Mouse (Mus musculus): ENCODE results near the gene Ptpn4. TPM values are rescaled to one million over a fixed set of nuclear protein-coding genes. Genes with fewer than 3 reads are reported as not detected.

Gene Ptpn4
- total RNA-seq, 2 experiments from 2014 or later: 20.8 to 28.5 TPM

DNA sequence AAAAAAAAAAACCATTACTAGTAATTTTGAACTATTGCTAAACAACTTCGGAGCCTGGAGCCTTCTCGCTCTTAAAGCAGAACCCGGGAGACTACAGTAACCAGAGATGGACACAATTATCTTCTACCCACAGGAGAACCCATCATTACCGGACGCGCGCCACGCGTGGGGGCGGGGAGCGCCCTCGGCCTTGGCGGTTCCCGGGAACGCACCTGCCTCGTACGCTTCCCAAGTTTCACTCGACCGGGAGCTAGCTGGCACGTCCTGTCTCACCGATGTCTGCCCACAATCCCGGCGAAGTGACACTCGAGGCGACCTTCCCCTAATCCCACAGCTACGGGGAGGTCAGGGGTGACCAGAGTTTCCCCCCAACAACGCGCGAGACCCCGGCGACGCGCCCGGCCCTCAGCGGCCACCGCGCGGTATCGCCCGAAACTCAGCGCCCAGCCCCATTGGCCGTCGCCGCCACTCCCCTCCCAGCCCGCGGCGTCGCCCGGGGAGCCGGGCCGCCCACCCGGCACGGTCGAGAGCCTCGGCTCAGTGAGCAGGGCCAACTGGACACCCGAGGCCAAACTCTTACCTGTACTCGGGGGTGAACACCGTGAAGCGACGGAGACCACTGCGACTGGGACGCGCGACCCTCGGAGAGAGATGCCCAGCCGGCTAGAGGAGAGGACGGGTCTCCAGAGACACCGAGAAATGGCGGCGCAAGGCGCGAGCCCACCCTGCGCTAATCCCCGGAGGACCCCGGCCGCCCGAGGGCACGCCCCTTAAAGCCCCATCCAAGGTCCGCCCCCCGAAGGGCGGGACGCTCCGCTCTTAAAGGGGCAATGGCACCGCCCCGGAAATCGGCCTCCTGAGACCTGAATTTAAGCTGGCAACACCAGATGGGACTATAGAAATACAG, 189.0 kb downstream of the Ptpn4 start, which contains the start of gene Epb41l5:
TSS of gene Epb41l5 (minus strand) at position 796 of the 907 bp plus-strand sequence.
- intact Hi-C loops (cut with DNase I): no loop called here
- DNase-seq: peak; percentile 71

DNA sequence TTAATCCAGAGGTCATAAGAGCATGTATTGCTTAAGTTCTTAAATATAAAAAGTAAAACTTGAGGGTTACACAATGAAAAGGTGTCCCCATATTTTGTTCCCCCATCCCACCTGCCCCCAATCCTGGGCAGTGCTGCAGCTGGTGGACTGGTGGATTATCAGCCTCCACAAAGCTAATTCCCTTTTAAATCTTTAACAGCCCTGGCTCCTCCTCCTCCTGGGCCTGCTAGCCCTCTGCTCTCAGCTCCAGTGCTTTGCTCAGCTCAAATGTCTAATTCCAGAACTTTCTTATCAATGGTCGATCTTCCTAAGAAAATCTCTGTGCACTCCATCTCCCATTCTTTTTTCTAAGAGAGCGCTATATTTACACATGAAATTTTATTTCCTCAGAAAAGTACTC, 191.1 kb downstream of the Ptpn4 start:
- intact Hi-C loops (cut with DNase I): no loop called here
- DNase-seq: no peak

DNA sequence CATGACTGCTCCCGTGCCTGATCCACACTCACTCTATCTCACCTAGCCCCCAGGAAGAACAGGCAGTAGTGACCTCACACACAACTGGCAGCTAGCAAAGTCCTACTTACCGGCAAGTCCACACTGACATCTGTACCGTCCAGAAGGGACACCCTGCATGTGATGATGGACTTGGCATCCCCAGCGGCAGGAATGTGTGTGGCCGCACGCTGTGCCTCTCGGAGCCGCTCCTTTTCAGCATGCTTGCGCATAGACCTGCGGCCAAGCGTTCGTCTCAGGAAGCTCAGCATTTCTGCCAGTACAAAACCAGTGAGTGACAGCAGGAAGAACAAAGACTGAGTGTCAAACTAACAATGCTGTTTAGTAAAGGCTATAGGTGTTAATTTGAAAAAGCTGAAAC, 195.0 kb downstream of the Ptpn4 start:
- DNase-seq: no peak
- intact Hi-C loops (cut with DNase I): no loop called here

DNA sequence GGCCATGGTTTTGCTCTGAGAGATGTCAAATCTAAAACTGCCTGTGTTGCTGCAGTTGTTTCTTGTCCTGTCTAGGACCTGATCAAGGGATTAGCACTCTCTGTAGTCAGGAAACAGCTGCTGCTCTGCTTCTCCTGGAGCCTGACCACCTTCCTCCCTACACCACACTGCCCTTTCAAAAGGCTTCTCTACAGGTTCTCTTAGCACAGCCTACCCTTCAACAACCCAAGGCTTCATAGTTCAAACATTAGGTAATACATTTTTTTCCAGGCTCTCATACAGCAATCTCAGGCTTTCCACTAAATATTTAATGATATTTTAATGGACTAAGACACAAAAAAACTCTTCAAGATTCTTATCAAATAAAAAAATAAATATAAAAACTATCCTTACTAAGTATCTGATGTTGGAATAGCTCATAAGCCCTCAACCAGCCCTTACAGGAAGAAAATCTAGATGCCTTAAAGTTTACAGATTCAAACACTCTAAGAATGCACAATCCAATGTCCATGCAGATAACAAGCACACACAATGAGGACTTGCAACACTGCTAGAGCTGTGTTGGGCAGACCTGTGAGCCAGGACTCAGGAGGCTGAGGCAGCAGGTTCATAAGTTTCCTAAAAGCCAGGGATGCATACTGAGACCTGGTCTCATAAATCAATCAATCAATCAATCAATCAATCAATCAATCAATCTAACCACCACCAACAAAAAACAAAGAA, 196.2 kb downstream of the Ptpn4 start:
- intact Hi-C loops (cut with DNase I): no loop called here
- no peak for DNase-seq

DNA sequence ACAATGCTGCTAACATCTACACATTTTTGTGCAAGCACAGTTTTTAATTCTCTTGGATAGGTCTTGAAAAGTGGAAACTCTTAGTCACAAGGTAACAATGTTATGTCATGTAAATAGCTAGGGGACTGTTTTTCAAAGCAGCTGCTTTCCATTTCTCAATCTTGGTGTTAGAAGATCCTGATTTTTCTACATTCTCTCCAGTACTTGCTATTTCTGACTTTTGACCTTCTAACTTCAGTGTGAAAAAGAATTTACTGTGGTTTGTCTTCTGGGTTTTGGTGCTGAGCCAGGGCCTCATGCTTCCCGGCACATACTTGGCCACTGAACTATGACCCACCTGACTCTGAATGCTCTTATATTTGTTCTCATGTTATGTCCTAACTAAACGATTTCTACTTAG, 197.4 kb downstream of the Ptpn4 start:
- intact Hi-C loops (cut with DNase I): no loop called here
- DNase-seq: no peak

DNA sequence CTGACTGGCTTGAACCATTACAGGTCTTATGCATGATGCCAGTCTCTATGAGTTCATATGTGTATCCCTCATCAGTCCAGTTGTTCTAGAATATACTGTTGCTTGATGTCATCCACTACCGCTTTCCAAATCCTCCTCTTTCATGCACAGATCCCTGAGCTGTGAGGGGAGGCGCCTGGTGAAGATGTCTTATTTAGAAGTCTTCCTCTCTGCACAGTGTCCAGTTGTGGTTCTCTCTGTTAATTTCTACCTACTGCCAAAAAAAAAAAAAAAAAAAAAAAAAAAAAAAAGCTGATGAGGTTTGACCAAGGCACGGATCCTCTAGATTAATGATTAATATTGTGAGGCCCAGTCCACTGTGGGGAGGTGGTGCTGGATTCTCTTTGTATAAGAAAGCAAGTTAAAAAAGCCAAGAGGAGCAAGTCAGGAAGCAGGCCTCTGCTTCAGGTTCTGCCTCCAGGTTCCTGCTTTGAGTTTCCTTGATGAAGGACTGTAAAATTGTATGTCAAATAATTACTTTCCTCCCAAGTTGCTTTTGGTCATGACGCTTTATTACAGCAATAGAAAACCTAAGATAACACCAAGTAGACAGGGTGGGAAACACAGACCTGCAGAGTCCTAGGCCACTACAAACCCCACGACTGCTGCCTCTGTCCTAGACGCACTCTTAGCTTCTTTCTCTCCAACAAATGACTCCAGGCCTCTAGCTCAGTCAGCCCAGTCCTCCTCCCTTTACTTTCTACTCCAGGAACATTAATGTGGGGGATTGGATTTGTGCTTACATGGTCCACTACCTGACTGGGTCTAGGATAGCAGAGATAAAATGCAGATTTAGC, 200.0 kb downstream of the Ptpn4 start:
- DNase-seq: no peak
- intact Hi-C loops (cut with DNase I): no loop called here

DNA sequence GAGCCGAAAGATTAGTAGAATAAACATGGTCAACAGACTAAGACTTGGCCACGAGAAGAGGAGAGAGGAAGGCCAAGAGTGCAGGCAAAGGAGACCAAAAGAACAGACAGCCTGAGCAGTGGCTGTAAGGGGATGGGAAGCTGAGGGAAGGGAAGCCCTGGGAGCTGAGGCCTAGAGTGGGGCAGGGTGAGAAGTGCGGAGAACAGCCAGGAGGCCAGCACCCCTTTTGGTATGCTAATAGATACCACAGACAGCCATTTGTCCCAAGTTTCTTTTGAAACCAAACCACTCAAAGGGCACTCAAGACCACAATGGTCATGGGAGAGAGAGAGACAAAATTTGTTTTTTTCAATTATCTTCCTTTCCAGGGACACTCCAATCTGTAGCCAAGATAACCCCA, 202.7 kb downstream of the Ptpn4 start:
- DNase-seq: no peak
- intact Hi-C loops (cut with DNase I): no loop called here

DNA sequence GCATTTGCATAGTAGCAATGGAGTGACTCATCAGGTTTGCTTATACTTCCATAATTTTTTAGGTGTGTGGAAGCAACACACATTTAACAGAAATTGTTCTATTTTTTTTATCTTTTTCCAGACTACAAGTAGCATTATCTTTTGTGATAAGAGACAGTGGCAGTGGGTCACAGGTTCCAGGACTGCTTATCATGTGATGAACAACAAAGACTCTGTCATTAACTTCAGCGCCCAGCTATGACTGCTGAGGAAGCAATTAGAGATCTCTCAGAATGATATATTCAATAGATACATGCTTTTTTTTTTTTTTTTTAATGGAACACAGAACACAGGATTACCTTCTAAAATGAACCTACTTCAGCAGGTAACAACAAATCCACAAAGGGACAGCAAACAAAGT, 207.0 kb downstream of the Ptpn4 start:
- intact Hi-C loops (cut with DNase I): no loop called here

DNA sequence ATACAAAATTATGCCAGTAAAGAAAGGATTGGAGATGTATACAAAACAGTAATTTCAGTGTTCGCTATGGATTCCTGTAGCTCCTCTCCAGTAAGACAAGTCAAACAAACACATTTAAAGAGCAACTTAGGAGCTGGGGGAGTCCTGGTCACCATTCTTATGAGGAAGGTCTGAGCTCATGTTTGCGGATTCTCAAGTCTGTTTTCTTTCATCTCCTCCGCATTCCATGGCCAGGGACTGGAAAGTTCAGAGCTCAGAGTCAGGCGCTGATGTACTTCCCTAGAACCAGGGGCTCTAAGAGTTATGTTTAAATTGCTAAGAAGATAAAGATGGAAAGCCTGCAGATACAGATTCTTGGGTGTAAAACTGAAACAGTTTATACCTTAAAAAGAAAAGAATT, 210.6 kb downstream of the Ptpn4 start:
- intact Hi-C loops (cut with DNase I): no loop called here
- DNase-seq: no peak

More for the DNA sequence above, 207.0 kb downstream of the Ptpn4 start:
- DNase-seq: no peak

DNA sequence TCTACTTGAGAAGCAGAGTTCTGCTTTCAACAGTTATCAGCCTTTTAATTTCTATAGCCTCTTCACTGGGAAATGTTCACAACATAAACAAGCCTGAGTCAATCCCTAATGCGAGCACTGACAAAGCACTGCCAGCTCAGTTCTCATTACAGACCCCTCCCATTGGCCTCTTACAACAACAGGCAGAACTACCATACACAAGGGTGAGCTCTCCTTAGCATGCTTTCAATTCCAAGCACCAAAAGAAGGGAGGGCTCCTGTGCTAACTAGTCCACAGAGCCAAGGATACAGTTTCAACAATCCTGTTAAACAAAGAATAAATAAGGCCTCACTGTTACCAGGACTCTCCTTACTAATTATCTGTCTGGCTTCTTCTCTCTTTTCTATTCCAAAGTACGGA, 213.0 kb downstream of the Ptpn4 start:
- no peak for DNase-seq

DNA sequence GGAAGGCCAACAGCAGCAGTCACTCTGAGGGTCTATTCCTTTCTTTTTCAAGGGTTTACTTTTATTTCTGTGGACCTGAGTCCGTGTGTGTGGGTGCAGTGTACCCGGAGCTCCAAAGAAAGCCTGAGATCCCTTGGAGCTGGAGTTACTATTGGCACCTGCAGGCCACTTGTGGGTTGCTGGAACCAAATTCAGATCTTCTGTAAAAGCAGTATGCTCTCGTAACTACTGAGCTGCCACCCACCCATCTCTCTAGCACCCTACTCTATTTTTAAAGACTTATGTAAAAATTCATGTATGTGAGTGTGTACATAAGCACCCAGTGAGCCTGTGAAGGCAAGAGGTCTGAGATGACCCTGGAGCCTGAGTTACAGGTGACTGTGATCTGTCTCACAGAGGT, 232.0 kb downstream of the Ptpn4 start:
- no peak for DNase-seq
- intact Hi-C loops (cut with DNase I): no loop called here

More for the DNA sequence above, 213.0 kb downstream of the Ptpn4 start:
- intact Hi-C loops (cut with DNase I): no loop called here

Other genes with a start within 250 kb of the Ptpn4 start
- 1 to 10 TPM; 2.7 to 3.6 TPM for gene Epb41l5, start 188.6 kb downstream of the Ptpn4 start, total RNA-seq (2021)
- gene Tmem177, start 75.6 kb upstream of the Ptpn4 start, total RNA-seq (2021): 1 to 10 TPM; 5.4 to 6.0 TPM
- not detected for gene Cfap221, start 159.6 kb upstream of the Ptpn4 start, total RNA-seq (2021)
- 1 to 10 TPM; 3.2 to 3.7 TPM for gene Sctr, start 169.3 kb upstream of the Ptpn4 start, total RNA-seq (2021)
- gene Tmem37, start 236.5 kb upstream of the Ptpn4 start, total RNA-seq (2021): 10 to 100 TPM in 1 of 2 experiments, 1 to 10 TPM in 1; 8.5 to 13.7 TPM